Mouse (Mus musculus): ENCODE measurements at regions not wholly inside any gene's neighbourhood (a gene's known extent, or its start where the extent isn't known, plus 50 kb on each side); places are given as distances from the start of the nearest gene placed in this dataset.

- TF ChIP-seq CTCF (IDR thresholded peaks at IDR 0.05; ENCODE audit: insufficient read depth, low read depth, low read length) (no peak), POLR2A (IDR thresholded peaks at IDR 0.05; ENCODE audit: insufficient read depth, low read depth, low read length) (no peak)
Measured at GRCm38 (mm10) chr6:127266813-127267165, 114.8 kb upstream of the Ccnd2 start.
